Mouse (Mus musculus): ENCODE measurements at regions not wholly inside any gene's neighbourhood (a gene's known extent, or its start where the extent isn't known, plus 50 kb on each side); places are given as distances from the start of the nearest gene placed in this dataset.

DNA sequence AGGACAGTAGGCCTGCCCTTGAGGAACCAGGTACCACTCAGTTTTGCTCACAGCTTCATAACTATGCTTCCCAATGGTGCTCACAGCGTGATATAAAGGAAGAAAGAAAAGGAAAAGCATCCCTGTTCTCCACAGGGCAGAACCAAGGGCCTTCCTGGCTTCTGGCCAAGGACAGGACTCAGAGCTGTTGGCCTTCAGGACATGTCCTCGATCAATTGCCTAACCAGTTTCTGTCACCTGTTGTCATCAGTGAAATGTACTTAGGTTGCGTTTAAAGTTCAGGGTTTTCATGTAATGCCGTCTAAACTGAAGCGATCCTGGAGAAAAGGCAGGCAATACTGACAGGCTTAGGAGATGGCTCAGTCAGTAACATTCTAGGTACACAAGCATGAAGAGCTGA, 232.9 kb downstream of the Csl start:
- DNase-seq (ENCODE audit: low read depth, low spot score) = no peak

- no peak for DNase-seq (ENCODE audit: low read depth, low spot score)
Measured at GRCm38 (mm10) chr10:99531104-99531503, 228.4 kb downstream of the Csl start.

DNA sequence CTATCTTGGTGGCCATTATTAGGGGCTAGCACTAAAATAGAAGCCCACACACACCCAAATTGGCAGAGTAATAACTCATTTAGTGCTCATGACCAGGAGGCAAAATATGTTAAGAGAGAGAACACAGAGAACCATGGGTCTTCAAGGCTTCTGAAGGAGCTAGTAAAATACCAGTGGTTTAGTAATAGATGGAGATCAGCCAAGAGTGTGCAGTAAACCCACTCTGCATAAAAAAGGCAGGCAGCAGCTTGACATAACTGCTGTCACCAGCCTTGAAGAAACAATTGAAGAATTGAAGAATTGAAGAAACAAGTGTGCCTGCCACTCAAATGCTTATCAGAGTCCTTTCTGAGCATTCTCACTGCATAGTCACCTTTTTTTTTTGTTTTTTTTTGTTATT, 227.9 kb downstream of the Csl start:
- DNase-seq (ENCODE audit: low read depth, low spot score) = no peak

DNA sequence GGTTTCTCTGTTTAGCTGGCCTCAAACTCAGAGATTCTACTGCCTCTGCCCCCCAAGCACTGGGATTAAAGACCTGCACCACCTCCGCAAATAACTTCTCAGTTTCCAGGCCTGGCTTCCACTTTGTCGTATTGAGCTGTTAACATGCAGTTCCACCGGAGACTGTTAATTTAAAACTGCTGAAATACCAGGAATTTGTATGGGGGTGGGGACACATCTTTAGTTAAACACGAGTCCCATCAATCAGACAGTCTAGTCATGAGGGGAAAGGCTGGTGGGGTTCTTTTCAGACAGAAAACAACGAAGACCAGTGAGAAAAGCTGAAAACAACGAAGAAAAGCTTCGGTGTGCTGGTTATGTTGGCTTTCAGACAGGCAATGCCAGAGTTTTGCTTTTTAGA, 227.5 kb downstream of the Csl start:
- DNase-seq (ENCODE audit: low read depth, low spot score) = no peak

DNA sequence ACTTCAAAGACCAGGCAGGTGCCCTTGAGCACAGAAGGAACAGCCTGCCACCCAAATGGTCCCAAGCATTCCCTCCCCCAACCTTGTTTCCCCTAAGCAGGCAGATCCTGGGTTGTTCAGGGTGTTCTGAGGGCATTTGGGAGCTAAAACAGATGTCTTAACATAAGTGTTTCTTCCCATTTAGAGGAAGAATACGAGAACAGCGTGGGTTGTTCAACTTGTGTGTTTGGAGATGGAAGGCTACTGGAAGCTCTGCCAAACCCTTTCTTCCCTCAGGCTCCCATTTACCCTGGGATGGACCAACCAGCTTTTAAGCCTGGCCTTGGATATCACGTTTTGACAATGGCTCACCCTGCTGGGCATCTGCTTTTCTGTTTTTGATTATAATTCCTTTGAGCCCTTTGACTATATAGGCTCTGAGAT, 226.8 kb downstream of the Csl start:
- DNase-seq (ENCODE audit: low read depth, low spot score) = no peak

DNA sequence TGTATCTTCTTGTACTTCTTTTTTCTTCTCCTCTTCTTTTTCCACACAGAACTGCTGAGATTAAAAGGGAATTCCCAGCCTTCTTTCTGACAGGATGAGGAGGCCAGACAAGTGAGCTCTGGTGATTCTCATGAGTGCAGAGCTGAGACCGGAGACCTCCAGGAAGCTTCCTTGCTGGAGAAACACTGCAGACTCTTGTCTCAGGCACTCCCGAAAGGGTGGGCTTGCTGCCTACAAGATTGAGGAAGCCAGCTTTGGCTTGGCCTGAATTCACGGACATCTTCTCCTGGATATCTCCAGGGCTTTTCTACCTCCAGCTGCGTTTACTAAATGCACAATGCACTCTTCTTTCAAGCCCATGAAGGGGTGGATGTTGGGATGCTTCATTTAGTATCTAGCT, 226.0 kb downstream of the Csl start:
- DNase-seq (ENCODE audit: low read depth, low spot score) = no peak

DNA sequence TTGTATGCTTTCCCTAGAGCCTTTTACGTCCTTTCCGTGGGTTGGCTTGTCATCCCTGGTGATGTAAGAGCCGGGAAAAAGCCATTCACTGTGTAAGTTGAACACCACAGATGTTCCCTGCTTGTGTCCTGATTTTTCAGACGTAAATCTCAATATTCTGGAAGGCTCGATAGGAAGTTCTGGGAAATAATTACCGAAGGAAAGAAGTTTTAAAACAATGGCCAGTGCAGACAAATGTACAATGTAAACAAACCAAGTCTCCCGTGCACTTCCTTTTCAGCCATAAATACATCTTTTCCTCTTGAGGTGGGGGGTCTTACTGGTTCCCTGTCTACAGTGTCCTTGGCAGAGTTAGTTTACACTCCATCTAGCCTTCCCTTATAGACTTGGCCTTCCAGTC, 225.2 kb downstream of the Csl start:
- no peak for DNase-seq (ENCODE audit: low read depth, low spot score)

DNA sequence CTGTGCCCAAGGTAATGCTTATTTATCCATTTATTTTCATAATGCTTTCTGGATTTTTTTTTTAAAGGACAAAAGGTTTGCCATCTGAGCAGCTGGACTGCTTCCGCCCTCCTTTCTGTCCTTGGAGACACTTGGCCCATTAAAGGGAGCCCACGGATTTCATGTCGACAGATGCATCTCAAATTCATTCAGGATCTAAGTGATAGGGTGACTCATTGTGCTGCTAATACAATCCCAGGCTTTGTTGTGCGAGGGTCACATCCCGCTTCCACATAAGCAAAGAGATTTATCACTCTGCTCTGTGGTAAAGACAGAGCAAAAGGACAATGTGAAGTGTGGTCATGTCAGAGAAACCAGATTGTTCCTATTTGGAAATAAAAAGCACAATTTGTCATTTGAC, 220.8 kb downstream of the Csl start:
- no peak for DNase-seq (ENCODE audit: low read depth, low spot score)

DNA sequence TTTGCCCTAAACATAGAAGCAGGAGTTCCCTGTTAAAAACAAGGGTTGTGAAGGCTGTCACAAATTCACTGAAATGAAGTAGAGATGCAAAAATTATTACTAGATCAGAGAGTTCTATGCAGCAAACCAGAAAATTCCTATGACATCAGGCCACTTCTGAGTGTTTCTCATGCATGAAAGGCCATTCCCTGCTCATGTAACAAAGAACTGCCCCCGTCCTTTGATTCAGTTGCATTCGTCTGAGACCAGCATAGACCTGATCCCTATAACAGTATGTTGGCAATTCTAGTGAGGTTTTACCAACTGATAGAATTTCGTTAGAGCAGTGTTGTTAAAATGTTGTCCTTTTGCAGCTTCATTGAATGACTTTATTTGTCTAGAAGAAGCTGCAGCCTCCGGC, 207.1 kb downstream of the Csl start:
- DNase-seq (ENCODE audit: low read depth, low spot score) = no peak

GRCm38 (mm10) chr10:99552836-99553540, 206.5 kb downstream of the Csl start:
- no peak for DNase-seq (ENCODE audit: low read depth, low spot score)

- DNase-seq (ENCODE audit: low read depth, low spot score) = no peak
Measured at GRCm38 (mm10) chr10:99555021-99555420, 204.4 kb downstream of the Csl start.

GRCm38 (mm10) chr10:99555658-99556352, 203.7 kb downstream of the Csl start:
- DNase-seq (ENCODE audit: low read depth, low spot score) = no peak

DNA sequence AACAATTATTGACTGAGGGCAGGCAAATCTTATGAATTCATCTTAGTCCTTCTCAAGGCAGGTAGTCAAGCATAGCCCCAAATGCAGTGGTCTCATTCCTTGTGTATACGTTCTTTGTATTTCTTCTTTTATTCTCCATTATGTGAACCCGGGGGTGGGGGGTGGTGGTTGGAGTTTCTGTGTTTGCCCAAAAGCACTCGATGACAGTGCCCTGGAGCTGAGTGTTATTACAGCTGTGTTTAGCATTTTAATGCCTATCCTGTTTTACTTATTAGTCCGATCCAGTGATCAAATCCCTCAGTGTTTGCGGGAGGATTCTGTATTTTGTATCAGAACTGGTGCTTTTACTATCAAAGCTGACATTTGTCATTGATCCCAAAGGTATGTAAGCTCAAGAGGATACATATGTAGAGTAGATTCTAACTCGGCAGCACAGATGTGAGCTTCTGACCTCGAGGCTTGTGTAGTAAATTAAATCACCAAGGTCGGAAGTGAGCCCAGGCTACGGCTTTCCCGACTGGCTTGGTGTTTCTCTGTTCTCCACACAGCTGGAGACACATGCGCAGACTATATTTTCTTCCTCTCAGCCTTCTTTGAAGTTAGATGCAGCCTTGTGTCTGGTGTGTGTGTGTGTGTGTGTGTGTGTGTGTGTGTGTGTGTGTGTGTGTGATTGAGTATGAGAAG, 203.0 kb downstream of the Csl start:
- no peak for DNase-seq (ENCODE audit: low read depth, low spot score)

DNA sequence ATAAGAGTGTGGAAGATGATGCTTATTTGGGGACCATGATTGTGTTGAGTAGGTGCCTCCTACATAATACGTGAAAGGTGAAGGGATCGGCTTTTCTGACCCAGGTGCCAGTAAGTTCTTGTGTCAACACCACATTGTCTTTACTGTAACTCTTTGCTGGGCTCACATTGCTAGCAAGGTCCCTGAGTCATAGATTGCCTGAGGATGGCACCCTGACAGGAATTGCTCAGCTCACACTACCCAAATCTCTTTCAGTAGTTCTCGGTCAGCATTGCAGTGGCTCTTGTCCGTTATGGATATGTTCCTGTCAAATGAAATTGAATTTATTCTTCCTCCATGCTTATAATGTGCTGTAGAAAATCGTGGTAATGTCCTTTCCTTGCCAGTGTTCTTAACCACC, 200.8 kb downstream of the Csl start:
- DNase-seq (ENCODE audit: low read depth, low spot score) = no peak

DNA sequence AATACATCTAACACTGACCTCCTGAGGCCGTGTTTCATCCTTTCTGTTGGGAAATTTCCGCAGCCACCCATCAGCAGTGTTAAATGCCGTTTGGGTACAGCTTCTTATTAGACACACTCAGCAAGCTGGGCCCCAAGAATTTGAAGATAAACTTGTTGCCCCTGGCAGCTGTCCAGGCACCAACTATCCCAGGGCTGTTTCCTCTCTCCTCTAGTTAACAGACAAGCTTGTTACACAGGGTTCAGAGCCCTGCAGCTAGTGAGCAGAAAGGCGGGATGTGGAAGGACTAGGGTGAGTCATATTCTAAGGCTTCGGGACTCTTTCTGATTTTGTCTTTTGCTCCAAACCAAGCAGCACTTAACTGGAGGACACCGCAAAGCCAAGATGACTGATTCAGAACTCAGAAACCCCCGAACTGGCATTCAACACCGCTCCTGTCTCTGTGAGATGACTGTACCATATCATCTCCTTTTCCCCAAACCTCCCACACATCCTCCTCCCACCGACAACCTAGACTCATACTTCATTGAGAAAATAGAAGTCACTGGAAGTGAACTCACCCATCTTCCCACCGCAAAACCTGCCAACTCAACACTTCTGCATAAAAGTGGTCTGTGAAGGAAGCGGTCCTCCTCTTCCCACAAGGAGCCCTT, 198.2 kb downstream of the Csl start:
- no peak for DNase-seq (ENCODE audit: low read depth, low spot score)

GRCm38 (mm10) chr10:99564605-99565004, 194.9 kb downstream of the Csl start:
- DNase-seq (ENCODE audit: low read depth, low spot score) = no peak

DNA sequence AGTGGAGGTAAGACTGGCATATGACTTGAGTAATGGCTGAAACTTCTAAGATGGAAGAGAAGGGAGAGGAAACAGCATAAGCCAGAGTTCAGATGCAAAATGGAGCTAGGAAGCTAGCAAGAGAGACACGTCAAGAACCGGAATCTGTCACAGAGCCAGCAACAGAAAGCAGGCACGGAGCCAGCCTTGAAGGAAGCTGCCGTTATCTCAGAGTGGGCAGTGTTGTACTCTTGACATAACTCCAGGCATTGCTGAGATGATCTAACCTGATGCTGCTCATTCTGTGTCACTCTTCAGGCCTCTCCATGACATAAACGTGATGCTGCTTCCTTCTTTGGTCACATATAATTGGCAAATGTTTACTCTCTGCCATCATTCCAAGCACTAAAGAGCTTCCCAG, 191.0 kb downstream of the Csl start:
- DNase-seq (ENCODE audit: low read depth, low spot score) = no peak

- no peak for DNase-seq (ENCODE audit: low read depth, low spot score)
Measured at GRCm38 (mm10) chr10:99570190-99570589, 189.3 kb downstream of the Csl start.

DNA sequence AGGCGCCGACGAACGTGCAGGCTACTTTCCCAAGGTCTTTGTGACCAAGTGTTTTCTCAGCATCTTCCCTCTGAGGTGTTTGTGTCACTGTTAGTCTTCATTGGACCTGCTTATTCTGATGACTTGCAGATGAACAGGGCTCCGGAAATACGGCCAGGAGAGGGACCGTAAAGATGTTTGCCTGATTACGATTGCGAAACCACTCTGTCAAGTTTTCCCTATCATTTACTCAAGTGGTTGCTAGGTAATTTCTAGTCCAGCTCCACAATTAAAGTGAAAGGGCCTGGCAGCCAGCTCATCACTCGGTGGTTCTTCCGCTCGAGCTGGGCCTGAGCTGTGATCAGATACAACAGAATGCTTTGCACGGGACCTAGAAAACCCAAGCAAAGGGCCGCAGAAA, 185.5 kb downstream of the Csl start:
- DNase-seq (ENCODE audit: low read depth, low spot score) = no peak

GRCm38 (mm10) chr10:99575294-99575693, 184.2 kb downstream of the Csl start:
- no peak for DNase-seq (ENCODE audit: low read depth, low spot score)

DNA sequence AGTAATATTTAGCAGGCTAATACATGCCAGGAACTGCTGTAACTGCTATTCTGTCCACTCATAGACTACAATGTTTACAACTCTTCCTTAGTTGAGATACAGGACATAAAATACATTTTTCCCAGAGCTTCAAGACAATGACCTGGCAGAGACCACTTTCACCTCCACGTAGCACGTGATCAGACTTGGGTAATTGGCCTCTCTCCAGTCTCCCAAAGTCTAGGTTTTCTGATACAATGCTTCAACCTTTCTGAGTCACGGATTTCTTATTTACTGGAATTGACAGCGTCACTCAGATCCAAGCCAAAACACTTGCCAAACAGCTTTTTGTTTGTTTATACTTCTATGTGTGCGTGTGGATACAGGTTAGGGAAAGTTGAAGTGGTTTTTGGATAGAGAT, 183.2 kb downstream of the Csl start:
- no peak for DNase-seq (ENCODE audit: low read depth, low spot score)

GRCm38 (mm10) chr10:99577041-99577681, 182.3 kb downstream of the Csl start:
- peak; percentile 58 for DNase-seq (ENCODE audit: low read depth, low spot score)
